In the genomic region with DNA sequence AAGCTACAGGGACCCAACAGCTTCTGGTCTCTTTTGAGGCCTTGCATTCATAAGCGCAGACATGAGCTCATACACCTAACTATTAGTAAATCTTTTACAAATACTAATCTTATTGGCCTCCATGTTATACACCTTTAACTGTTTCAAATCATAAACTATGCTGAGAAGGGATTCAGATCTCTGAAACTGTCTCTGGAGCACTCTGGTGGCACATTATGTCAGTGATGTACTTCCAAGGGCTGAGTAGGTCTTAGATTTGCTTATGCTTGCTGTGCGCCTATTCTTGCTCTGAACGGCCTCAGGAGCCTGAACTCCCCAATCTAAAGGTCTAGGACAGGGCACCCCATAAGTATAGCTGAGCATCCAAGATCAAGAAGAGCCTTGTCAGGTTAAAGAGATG, we compare ENCODE assay signal across 8 mouse cellular contexts. TPM values are rescaled to one million over a fixed set of nuclear protein-coding genes. Genes with fewer than 3 reads are reported as not detected.
A peak's percentile ranks its signal among the peaks of the same experiment; 100 is the strongest.
DNase-seq lines count a peak whose midpoint lies in the region; ATAC-seq lines count a peak whose summit lies in the region.
"Had no signal": no experiment of that assay in that cellular context is flagged by ENCODE, and none has a peak within 500 bp of the region (broad histone marks: within the 10 kb centered on the region; RNA-seq: fewer than 3 reads in every experiment).

No protein-coding gene starts in this region.

- H3K4me3 ChIP-seq in lung, embryonic 16.5 days (ENCODE audit: low read length): peak overlapping the region; percentile 69
- H3K4me3 ChIP-seq in forebrain, embryonic 11.5 days (ENCODE audit: low read depth, low read length): peak overlapping the region; percentile 51
- peak overlapping the region; percentile 74 for H3K4me3 ChIP-seq in limb, embryonic 13.5 days
- H3K4me3 ChIP-seq in stomach, embryonic 14.5 days (ENCODE audit: low read depth, low read length): peak overlapping the region; percentile 41

- DNase-seq in lung, postnatal 25 days (ENCODE audit: low spot score): no peak
- no peak for DNase-seq in forebrain, embryonic 11.5 days (ENCODE audit: low spot score)
- DNase-seq in cerebellum, postnatal 36 days: no peak
- DNase-seq in frontal cortex, adult 2 months (ENCODE audit: extremely low spot score in 1 of 2, low spot score in 1 of 2): no peak
- DNase-seq: kidney, postnatal 14 days had no signal

- H3K27ac ChIP-seq in lung, embryonic 16.5 days (ENCODE audit: low read length): peak overlapping the region; percentile 100
- H3K27ac ChIP-seq in forebrain, embryonic 11.5 days (ENCODE audit: low read depth, low read length): peak overlapping the region; percentile 99
- H3K27ac ChIP-seq in limb, embryonic 13.5 days: peak overlapping the region; percentile 99
- peak overlapping the region; percentile 96 for H3K27ac ChIP-seq in stomach, embryonic 14.5 days (ENCODE audit: low read length)

- H3K4me2 ChIP-seq in lung, embryonic 16.5 days (ENCODE audit: low read depth, low read length): peak overlapping the region; percentile 82
- peak overlapping the region; percentile 81 for H3K4me2 ChIP-seq in forebrain, embryonic 11.5 days (ENCODE audit: low read depth, low read length, severe bottlenecking)
- peak overlapping the region; percentile 71 for H3K4me2 ChIP-seq in limb, embryonic 13.5 days (replicated peaks)
- H3K4me2 ChIP-seq in stomach, embryonic 14.5 days (replicated peaks; ENCODE audit: low read depth, low read length): peak overlapping the region; percentile 54

- no peaks in the 10 kb centered on the region for H3K27me3 ChIP-seq in lung, embryonic 16.5 days (ENCODE audit: control insufficient read depth, insufficient read depth, low read depth, low read length)
- no peaks in the 10 kb centered on the region for H3K27me3 ChIP-seq in forebrain, embryonic 11.5 days (ENCODE audit: control insufficient read depth, insufficient read depth, low read length)
- no peaks in the 10 kb centered on the region for H3K27me3 ChIP-seq in limb, embryonic 13.5 days
- H3K27me3 ChIP-seq in stomach, embryonic 14.5 days (ENCODE audit: control insufficient read depth, insufficient read depth, low read length): no peaks in the 10 kb centered on the region

- H3K9ac ChIP-seq in lung, embryonic 16.5 days (ENCODE audit: low read length): peak overlapping the region; percentile 84
- peak overlapping the region; percentile 94 for H3K9ac ChIP-seq in forebrain, embryonic 11.5 days (ENCODE audit: low read length)
- H3K9ac ChIP-seq in limb, embryonic 13.5 days: peak overlapping the region; percentile 62
- H3K9ac ChIP-seq in stomach, embryonic 14.5 days (replicated peaks; ENCODE audit: low read depth, low read length): no peak overlapping the region; the same call in 1 of the 2 replicates

- ATAC-seq in lung, embryonic 16.5 days (ENCODE audit: low read depth): no peak
- no peak for ATAC-seq in forebrain, embryonic 11.5 days (replicated peaks; ENCODE audit: low FRiP score)
- no peak for ATAC-seq in limb, embryonic 13.5 days (ENCODE audit: low FRiP score, low read depth)
- no peak for ATAC-seq in stomach, embryonic 14.5 days (ENCODE audit: insufficient number of reproducible peaks, insufficient read depth, low FRiP score, low read depth)

- peaks cover 39% of the 10 kb centered on the region for H3K4me1 ChIP-seq in lung, embryonic 16.5 days (replicated peaks; ENCODE audit: control insufficient read depth, insufficient read depth, low read length)
- peaks cover 18% of the 10 kb centered on the region for H3K4me1 ChIP-seq in forebrain, embryonic 11.5 days (replicated peaks; ENCODE audit: control insufficient read depth, insufficient read depth, low read length)
- peaks cover 47% of the 10 kb centered on the region for H3K4me1 ChIP-seq in limb, embryonic 13.5 days
- H3K4me1 ChIP-seq in stomach, embryonic 14.5 days (ENCODE audit: control insufficient read depth, insufficient read depth, low read length): peaks cover 23% of the 10 kb centered on the region

- WGBS in lung, embryonic 16.5 days: 73% methylated on average over 3 of the region's 3 CpGs
- 67% methylated on average over 3 of the region's 3 CpGs for WGBS in forebrain, embryonic 11.5 days
- WGBS in limb, embryonic 13.5 days: 75% methylated on average over 3 of the region's 3 CpGs
- WGBS in stomach, embryonic 14.5 days: 69% methylated on average over 3 of the region's 3 CpGs

- peaks cover 18% of the 10 kb centered on the region for H3K36me3 ChIP-seq in lung, embryonic 16.5 days (ENCODE audit: control insufficient read depth, insufficient read depth, low read length)
- peaks cover 9% of the 10 kb centered on the region for H3K36me3 ChIP-seq in forebrain, embryonic 11.5 days (ENCODE audit: control insufficient read depth, insufficient read depth, low read length)
- H3K36me3 ChIP-seq in limb, embryonic 13.5 days: peaks cover 45% of the 10 kb centered on the region
- peaks cover 31% of the 10 kb centered on the region for H3K36me3 ChIP-seq in stomach, embryonic 14.5 days (ENCODE audit: control insufficient read depth, insufficient read depth, low read length)

- no peaks in the 10 kb centered on the region for H3K9me3 ChIP-seq in lung, embryonic 16.5 days (ENCODE audit: control insufficient read depth, low read length)
- H3K9me3 ChIP-seq in forebrain, embryonic 11.5 days (ENCODE audit: control insufficient read depth, low read length): no peaks in the 10 kb centered on the region
- H3K9me3 ChIP-seq in limb, embryonic 13.5 days: no peaks in the 10 kb centered on the region
- no peaks in the 10 kb centered on the region for H3K9me3 ChIP-seq in stomach, embryonic 14.5 days (ENCODE audit: control insufficient read depth, low read depth, low read length)

RNA-seq across cellular contexts. Expression of a gene that starts 0.7 kb away (rescaled TPM):
- polyA plus RNA-seq in lung, embryonic 16.5 days (2015; fragmentation: Nextera tagmentation; extraction: Ambion mirVana): 430 and 446 TPM in 2 replicates
- 509 and 514 TPM in 2 replicates for polyA plus RNA-seq in forebrain, embryonic 11.5 days (2014; fragmentation: Nextera tagmentation; extraction: Ambion mirVana)
- polyA plus RNA-seq in limb, embryonic 13.5 days (2015; fragmentation: Nextera tagmentation; extraction: Ambion mirVana): 480 and 513 TPM in 2 replicates
- 445 and 505 TPM in 2 replicates for polyA plus RNA-seq in stomach, embryonic 14.5 days (2014; fragmentation: Nextera tagmentation; extraction: Ambion mirVana)
- polyA plus RNA-seq in frontal cortex, adult 2 months (2012; rRNA removed): 383 and 401 TPM in 2 replicates

RNA-seq across cellular contexts. Expression of a gene that starts 3.3 kb away (rescaled TPM):
- polyA plus RNA-seq in lung, embryonic 16.5 days (2015; fragmentation: Nextera tagmentation; extraction: Ambion mirVana): 21.3 and 27.3 TPM in 2 replicates
- 4.8 and 4.9 TPM in 2 replicates for polyA plus RNA-seq in forebrain, embryonic 11.5 days (2014; fragmentation: Nextera tagmentation; extraction: Ambion mirVana)
- 9.0 and 10.9 TPM in 2 replicates for polyA plus RNA-seq in limb, embryonic 13.5 days (2015; fragmentation: Nextera tagmentation; extraction: Ambion mirVana)
- 13.7 and 15.3 TPM in 2 replicates for polyA plus RNA-seq in stomach, embryonic 14.5 days (2014; fragmentation: Nextera tagmentation; extraction: Ambion mirVana)
- 5.1 and 7.1 TPM in 2 replicates for polyA plus RNA-seq in frontal cortex, adult 2 months (2012; rRNA removed)

RNA-seq across cellular contexts. Expression of a gene that starts 14.0 kb away (rescaled TPM):
- not detected in 2 replicates for polyA plus RNA-seq in lung, embryonic 16.5 days (2015; fragmentation: Nextera tagmentation; extraction: Ambion mirVana)
- not detected in 2 replicates for polyA plus RNA-seq in forebrain, embryonic 11.5 days (2014; fragmentation: Nextera tagmentation; extraction: Ambion mirVana)
- polyA plus RNA-seq in limb, embryonic 13.5 days (2015; fragmentation: Nextera tagmentation; extraction: Ambion mirVana): 0.11 TPM in 1 of 2 replicates, not detected in the other
- polyA plus RNA-seq in stomach, embryonic 14.5 days (2014; fragmentation: Nextera tagmentation; extraction: Ambion mirVana): not detected in 2 replicates
- polyA plus RNA-seq in frontal cortex, adult 2 months (2012; rRNA removed): not detected in 2 replicates

RNA-seq across cellular contexts. Expression of a gene that starts 14.5 kb away (rescaled TPM):
- 14.0 and 14.7 TPM in 2 replicates for polyA plus RNA-seq in lung, embryonic 16.5 days (2015; fragmentation: Nextera tagmentation; extraction: Ambion mirVana)
- 13.9 and 14.4 TPM in 2 replicates for polyA plus RNA-seq in forebrain, embryonic 11.5 days (2014; fragmentation: Nextera tagmentation; extraction: Ambion mirVana)
- 19.6 and 20.0 TPM in 2 replicates for polyA plus RNA-seq in limb, embryonic 13.5 days (2015; fragmentation: Nextera tagmentation; extraction: Ambion mirVana)
- polyA plus RNA-seq in stomach, embryonic 14.5 days (2014; fragmentation: Nextera tagmentation; extraction: Ambion mirVana): 15.0 and 18.5 TPM in 2 replicates
- polyA plus RNA-seq in frontal cortex, adult 2 months (2012; rRNA removed): 75.6 and 84.2 TPM in 2 replicates

RNA-seq across cellular contexts. Expression of a gene that starts 27.6 kb away (rescaled TPM):
- 3.5 and 4.7 TPM in 2 replicates for polyA plus RNA-seq in lung, embryonic 16.5 days (2015; fragmentation: Nextera tagmentation; extraction: Ambion mirVana)
- polyA plus RNA-seq in forebrain, embryonic 11.5 days (2014; fragmentation: Nextera tagmentation; extraction: Ambion mirVana): 5.8 and 6.0 TPM in 2 replicates
- polyA plus RNA-seq in limb, embryonic 13.5 days (2015; fragmentation: Nextera tagmentation; extraction: Ambion mirVana): 7.2 and 7.7 TPM in 2 replicates
- polyA plus RNA-seq in stomach, embryonic 14.5 days (2014; fragmentation: Nextera tagmentation; extraction: Ambion mirVana): 9.5 and 9.7 TPM in 2 replicates
- 822 and 850 TPM in 2 replicates for polyA plus RNA-seq in frontal cortex, adult 2 months (2012; rRNA removed)
